Mouse (Mus musculus): ENCODE measurements around the gene Vmn1r115.
"Not testable (repeated sequence)": the region's sequence is repeated elsewhere in the genome, so short reads cannot be mapped to it uniquely, and the experiment has no call there.

The Vmn1r115 gene

GRCm38 (mm10) chr7:20844885-20845284 lies at the start of gene Vmn1r115:
TSS of gene Vmn1r115 (minus strand) at chr7:20844985.
- not testable (repeated sequence) for DNase-seq (ENCODE audit: low spot score in 2 of 2)

- DNase-seq (ENCODE audit: low spot score in 2 of 2) = not testable (repeated sequence)
These were observed 39.2 kb upstream of the Vmn1r115 start, which contains the start of gene Vmn1r117 for GRCm38 (mm10) chr7:20884021-20884420. TSS of gene Vmn1r117 (minus strand) at chr7:20884121.

- DNase-seq (ENCODE audit: low spot score in 2 of 2) = not testable (repeated sequence)
These were observed 27.2 kb upstream of the Vmn1r115 start, which contains the start of gene Vmn1r116 for GRCm38 (mm10) chr7:20871956-20872355. TSS of gene Vmn1r116 (plus strand) at chr7:20872256.

DNA sequence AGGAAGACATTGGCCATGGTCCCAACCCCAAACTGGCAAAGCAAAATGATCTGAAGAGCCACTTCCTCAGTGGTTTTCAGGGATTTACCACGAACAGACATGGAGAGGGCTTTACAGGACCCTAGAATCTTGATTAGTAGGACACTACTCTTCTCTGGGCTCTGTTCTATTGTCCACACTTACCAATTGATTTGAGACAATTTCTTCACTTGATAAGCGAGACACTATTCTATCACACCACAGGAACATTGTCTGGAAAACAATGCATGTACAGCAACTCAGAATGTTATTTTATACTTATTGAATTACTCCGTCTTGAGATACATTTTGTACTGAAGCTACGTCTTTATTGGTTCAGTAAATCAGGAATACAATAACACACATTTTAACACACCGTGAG lies 32.7 kb downstream of the Vmn1r115 start, which contains the start of gene Vmn1r114:
Gene Vmn1r114 (minus strand): TSS at position 101 of the 400 bp plus-strand sequence.
- DNase-seq (ENCODE audit: low spot score in 2 of 2) = not testable (repeated sequence)

Measured in spleen, postnatal 10 days (tissue).